Mouse (Mus musculus): ENCODE results near the gene Spata2l.

GRCm38 (mm10) chr8:123212321-123213117 is 23.5 kb downstream of the Spata2l start, which contains the start of the genes Chmp1a and Spata33:
- TF ChIP-seq CTCF (IDR thresholded peaks at IDR 0.05; ENCODE audit: low read depth, low read length): peak; percentile 59
- TF ChIP-seq POLR2A (IDR thresholded peaks at IDR 0.05; ENCODE audit: insufficient read depth, low read length): peak; percentile 27
- 0 out of 2 replicates have a peak, but pooled peaks have one; percentile 4 for TF ChIP-seq EP300 (IDR thresholded peaks at IDR 0.05; ENCODE audit: insufficient read depth, low read depth, low read length)

All from ES-Bruce4 (cell line).